Mouse (Mus musculus) midbrain, embryonic 10.5 days (tissue): ENCODE results near the gene Il6st. TPM values are rescaled to one million over a fixed set of nuclear protein-coding genes. Genes with fewer than 3 reads are reported as not detected.

Source experiments
- DNase-seq: peaks from one replicate; pipeline ENCODE4 v3.0.0-alpha.2; 2017; ENCODE audit warnings: low spot score
- H3K27ac ChIP-seq: fragments of 300-500 bp; sonication (generic); replicated peaks from 2 replicates; pipeline ENCODE4 v1.5.1; 2016; ENCODE audit warnings: mild to moderate bottlenecking
- H3K27me3 ChIP-seq: fragments of 300-500 bp; sonication (generic); 2 replicates; pipeline ENCODE4 v1.6.1; 2016; ENCODE audit warnings: low read depth, mild to moderate bottlenecking; ENCODE audit not compliant: poor library complexity, severe bottlenecking
- H3K36me3 ChIP-seq: fragments of 300-500 bp; sonication (generic); 2 replicates; pipeline ENCODE4 v1.6.1; 2016; ENCODE audit warnings: mild to moderate bottlenecking, moderate library complexity
- H3K4me1 ChIP-seq: fragments of 300-500 bp; sonication (generic); 2 replicates; pipeline ENCODE4 v1.6.1; 2016
- H3K4me3 ChIP-seq: fragments of 300-500 bp; sonication (generic); 2 replicates; pipeline ENCODE4 v1.5.1; 2016; ENCODE audit warnings: mild to moderate bottlenecking, moderate library complexity
- H3K9me3 ChIP-seq: fragments of 300-500 bp; sonication (generic); replicated peaks from 2 replicates; pipeline ENCODE4 v1.6.1; 2016; ENCODE audit warnings: mild to moderate bottlenecking
- WGBS: fragments of 180-500 bp; shearing (Covaris S2); methylation state at CpG from one replicate; pipeline ENCODE4 v1.1.7; 2016; 5-methylcytosine and 5-hydroxymethylcytosine counted together
- polyA plus RNA-seq: library from polyadenylated mRNA; unstranded; fragments of >200 nt; fragmentation: Nextera tagmentation; extraction: Ambion mirVana; gene quantifications from 2 replicates; pipeline ENCODE4 v1.2.1, GENCODE M21; 2016

Il6st gene
- polyA plus RNA-seq, 1 experiment from 2014 or later: 21.6 TPM

GRCm38 (mm10) chr13:112556501-112556900 lies 92.6 kb downstream of the Il6st start:
- no peaks in the 10 kb centered on the region for H3K36me3 ChIP-seq
- DNase-seq: no peak
- H3K9me3 ChIP-seq: no peaks in the 10 kb centered on the region
- no peaks in the 10 kb centered on the region for H3K4me1 ChIP-seq
- whole genome bisulfite sequencing: 65% methylated on average over 2 of the region's 2 CpGs
- no peak overlapping the region for H3K27ac ChIP-seq
- no peak overlapping the region for H3K4me3 ChIP-seq
- no peaks in the 10 kb centered on the region for H3K27me3 ChIP-seq

Other genes with a start within 250 kb of the Il6st start
- gene Ankrd55, start 175.6 kb upstream of the Il6st start, polyA plus RNA-seq: 1.2 and 2.9 TPM in 2 replicates
- gene Il31ra, start 130.3 kb downstream of the Il6st start, polyA plus RNA-seq: not detected in 2 replicates
- 0.52 and 0.56 TPM in 2 replicates for gene Ddx4, start 188.4 kb downstream of the Il6st start, polyA plus RNA-seq
- gene Slc38a9, start 196.7 kb downstream of the Il6st start, polyA plus RNA-seq: 15.5 and 19.7 TPM in 2 replicates